8 mouse cellular contexts compared by ENCODE assay signal in the genomic region with DNA sequence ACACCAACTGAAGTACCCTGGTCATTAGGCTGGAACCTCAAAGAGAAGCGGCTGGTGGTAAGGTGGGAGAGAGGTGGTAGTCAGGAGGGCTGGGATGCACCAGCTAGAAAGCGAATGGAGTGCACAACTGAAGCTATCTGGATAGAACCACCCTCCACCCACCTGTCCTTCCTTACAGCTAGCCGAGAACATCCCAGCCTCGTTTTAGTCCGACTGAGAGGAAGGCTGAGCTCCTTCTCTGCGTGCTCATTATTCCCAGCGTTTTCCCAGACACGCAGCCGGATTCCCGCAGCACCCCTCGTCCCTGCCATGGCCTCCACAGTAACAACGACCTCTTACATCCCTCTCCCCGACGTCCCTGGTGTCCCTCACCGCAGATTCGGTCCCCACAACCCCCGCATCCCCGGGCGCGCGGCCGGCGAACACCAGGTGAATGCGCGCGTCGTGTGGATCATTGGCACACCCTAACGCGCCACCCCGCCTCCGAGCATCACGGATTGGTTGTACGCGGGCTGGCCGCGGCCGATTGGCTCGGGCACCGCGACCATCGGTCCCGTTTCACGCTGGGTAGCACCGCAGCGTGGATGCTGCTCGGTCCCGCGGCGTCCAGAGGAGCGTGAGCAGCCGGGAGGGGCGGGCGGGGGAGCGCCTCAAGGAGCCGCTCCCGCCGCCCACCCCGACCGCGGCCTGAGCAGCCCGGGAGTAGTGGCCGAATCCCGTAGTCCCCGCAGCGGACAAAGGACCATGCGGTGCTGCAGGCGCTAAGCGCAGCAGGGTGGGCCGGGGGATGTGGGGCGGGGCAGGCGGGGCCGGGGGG. TPM values are rescaled to one million over a fixed set of nuclear protein-coding genes. Genes with fewer than 3 reads are reported as not detected.
A peak's percentile ranks its signal among the peaks of the same experiment; 100 is the strongest.
DNase-seq lines count a peak whose midpoint lies in the region; ATAC-seq and TF ChIP-seq lines count a peak whose summit lies in the region.

Gene B4galnt4 (plus strand): TSS at position 679 of the 817 bp plus-strand sequence.

- DNase-seq in CH12.LX (ENCODE audit: extremely low read depth) = no peak
- peak; percentile 78 for DNase-seq in kidney, postnatal 10 days
- no peak for DNase-seq in liver, adult 2 months (ENCODE audit: extremely low read depth, low read depth, low spot score)
- DNase-seq in midbrain, postnatal 0 days (ENCODE audit: low spot score) = peak; percentile 96
- peak; percentile 88 for DNase-seq in telencephalon, adult 2 months (ENCODE audit: low read depth, low spot score)

- TF ChIP-seq RAD21 in CH12.LX (IDR thresholded peaks at IDR 0.05; ENCODE audit: low read depth, low read length) = no peak

- no peaks in the 10 kb centered on the region for H3K36me3 ChIP-seq in CH12.LX (replicated peaks in 1 of 2; ENCODE audit: control insufficient read depth in 1 of 2, insufficient read depth in 1 of 2, low read length in 1 of 2)
- H3K36me3 ChIP-seq in heart, embryonic 14.5 days (ENCODE audit: control insufficient read depth, insufficient read depth, low read length) = no peaks in the 10 kb centered on the region
- no peaks in the 10 kb centered on the region for H3K36me3 ChIP-seq in liver, adult 2 months (ENCODE audit: control insufficient read depth, insufficient read depth, low read length)
- H3K36me3 ChIP-seq in midbrain, postnatal 0 days (ENCODE audit: insufficient read depth, low read length) = peaks cover 22% of the 10 kb centered on the region

- peak within 1 kb of the TSS; percentile 92 for H3K4me2 ChIP-seq in CH12.LX (ENCODE audit: insufficient read depth, low read depth, poor library complexity, severe bottlenecking)
- peak within 1 kb of the TSS; percentile 96 for H3K4me2 ChIP-seq in heart, embryonic 14.5 days (ENCODE audit: low read length)
- H3K4me2 ChIP-seq in midbrain, postnatal 0 days (ENCODE audit: low read depth, low read length, poor library complexity, severe bottlenecking) = peak within 1 kb of the TSS; percentile 82

- WGBS in heart, embryonic 14.5 days = under 1% methylated on average over 66 of the region's 72 CpGs
- WGBS in liver, adult 2 months = 4% methylated on average over 72 of the region's 72 CpGs
- WGBS in midbrain, postnatal 0 days = under 1% methylated on average over 60 of the region's 72 CpGs

- H3K4me1 ChIP-seq in CH12.LX (ENCODE audit: control insufficient read depth in 1 of 2, insufficient read depth in 2 of 2) = peaks cover 21 to 38% of the 10 kb centered on the region in 2 experiments
- H3K4me1 ChIP-seq in bone marrow macrophage, adult 2 months (ENCODE audit: control insufficient read depth, insufficient read depth, low read length) = peaks cover 7% of the 10 kb centered on the region
- no peaks in the 10 kb centered on the region for H3K4me1 ChIP-seq in embryonic fibroblast, embryonic 13.5 days (ENCODE audit: control insufficient read depth, insufficient read depth, low read length)
- peaks cover 2 to 8% of the 10 kb centered on the region in 2 experiments; a peak in 1 of 4 replicates for H3K4me1 ChIP-seq in heart, embryonic 14.5 days (ENCODE audit: control insufficient read depth in 2 of 2, insufficient read depth in 2 of 2, low read length in 2 of 2)
- peaks cover 8% of the 10 kb centered on the region for H3K4me1 ChIP-seq in liver, adult 2 months (ENCODE audit: control insufficient read depth, insufficient read depth, low read length)
- H3K4me1 ChIP-seq in midbrain, postnatal 0 days (ENCODE audit: insufficient read depth, low read length) = peaks cover 14% of the 10 kb centered on the region

- peak within 1 kb of the TSS; percentile 38 for H3K9ac ChIP-seq in CH12.LX (ENCODE audit: insufficient read depth, low read depth)
- H3K9ac ChIP-seq in heart, embryonic 14.5 days (ENCODE audit: low read length) = peak within 1 kb of the TSS; percentile 63
- no peak within 1 kb of the TSS for H3K9ac ChIP-seq in liver, adult 2 months (ENCODE audit: low read depth, low read length)
- H3K9ac ChIP-seq in midbrain, postnatal 0 days (replicated peaks; ENCODE audit: low read length, poor library complexity, severe bottlenecking) = peak within 1 kb of the TSS; percentile 95

- peak; percentile 61 for TF ChIP-seq POLR2A in CH12.LX (IDR thresholded peaks at IDR 0.05; ENCODE audit: low read depth, low read length)
- no peak for TF ChIP-seq POLR2A in bone marrow macrophage, adult 2 months (IDR thresholded peaks at IDR 0.05; ENCODE audit: borderline replicate concordance, low read depth, low read length)
- no peak for TF ChIP-seq POLR2A in embryonic fibroblast, embryonic 13.5 days (IDR thresholded peaks at IDR 0.05; ENCODE audit: low read depth, low read length)
- TF ChIP-seq POLR2A in liver, adult 2 months (IDR thresholded peaks at IDR 0.05; ENCODE audit: extremely low read depth, insufficient read depth, low read length) = no peak

- H3K4me3 ChIP-seq in CH12.LX (replicated peaks in 1 of 3; ENCODE audit: low read depth in 2 of 3, low read length in 2 of 3, poor library complexity in 1 of 3) = peak within 1 kb of the TSS; percentile 12 to 65 (median 46)
- peak within 1 kb of the TSS; percentile 39 for H3K4me3 ChIP-seq in bone marrow macrophage, adult 2 months (ENCODE audit: insufficient read depth, low read length)
- H3K4me3 ChIP-seq in embryonic fibroblast, embryonic 13.5 days (ENCODE audit: insufficient read depth, low read length) = peak within 1 kb of the TSS; percentile 53
- H3K4me3 ChIP-seq in heart, embryonic 14.5 days (ENCODE audit: control insufficient read depth in 1 of 2, insufficient read depth in 1 of 2, low read depth in 1 of 2, low read length in 2 of 2) = peak within 1 kb of the TSS; percentile 44 to 57
- peak within 1 kb of the TSS; percentile 33; the same call in 1 of the 2 replicates for H3K4me3 ChIP-seq in liver, adult 2 months (ENCODE audit: insufficient read depth, low read depth, low read length)
- peak within 1 kb of the TSS; percentile 86 for H3K4me3 ChIP-seq in midbrain, postnatal 0 days (ENCODE audit: low read depth, low read length)

- H3K27ac ChIP-seq in CH12.LX (ENCODE audit: insufficient read depth, low read depth) = no peak within 1 kb of the TSS
- no peak within 1 kb of the TSS for H3K27ac ChIP-seq in bone marrow macrophage, adult 2 months (ENCODE audit: insufficient read depth, low read depth, low read length)
- H3K27ac ChIP-seq in embryonic fibroblast, embryonic 13.5 days (ENCODE audit: insufficient read depth, low read length) = no peak within 1 kb of the TSS
- H3K27ac ChIP-seq in heart, embryonic 14.5 days (replicated peaks in 1 of 2; ENCODE audit: control insufficient read depth in 1 of 2, insufficient read depth in 1 of 2, low read depth in 2 of 2, low read length in 2 of 2) = no peak within 1 kb of the TSS
- H3K27ac ChIP-seq in liver, adult 2 months (replicated peaks; ENCODE audit: insufficient read depth, low read depth, low read length) = no peak within 1 kb of the TSS
- H3K27ac ChIP-seq in midbrain, postnatal 0 days (ENCODE audit: low read depth, low read length) = peak within 1 kb of the TSS; percentile 94

- H3K79me2 ChIP-seq in CH12.LX (replicated peaks; ENCODE audit: control insufficient read depth, extremely low read depth, insufficient read depth, poor library complexity, severe bottlenecking) = no peaks in the 10 kb centered on the region
- H3K79me2 ChIP-seq in liver, adult 2 months (ENCODE audit: control insufficient read depth, insufficient read depth, low read length) = no peaks in the 10 kb centered on the region

- dilution Hi-C loops in CH12.LX (cut with MboI; ENCODE audit: extremely low pct_ligation_motif_present, extremely low pct_unique_long_range_greater_than_20kb, low sequenced_read_pairs) = no loop called here

- peaks cover 12% of the 10 kb centered on the region for H3K9me3 ChIP-seq in CH12.LX (replicated peaks; ENCODE audit: low read length)
- 0 out of 2 replicates have a peak, but pooled peaks cover 2% of the 10 kb centered on the region for H3K9me3 ChIP-seq in heart, embryonic 14.5 days (ENCODE audit: control insufficient read depth, low read length)
- no peaks in the 10 kb centered on the region for H3K9me3 ChIP-seq in midbrain, postnatal 0 days (ENCODE audit: low read length)

- no peak for TF ChIP-seq EP300 in CH12.LX (IDR thresholded peaks at IDR 0.05; ENCODE audit: low read length)

- no peak for TF ChIP-seq CTCF in CH12.LX (conservative IDR thresholded peaks at IDR 0.05 in 1 of 2, IDR thresholded peaks at IDR 0.05 in 1 of 2; ENCODE audit: low read depth in 2 of 2, low read length in 2 of 2)
- TF ChIP-seq CTCF in bone marrow macrophage, adult 2 months (IDR thresholded peaks at IDR 0.05; ENCODE audit: low read depth, low read length) = no peak
- no peak for TF ChIP-seq CTCF in embryonic fibroblast, embryonic 13.5 days (IDR thresholded peaks at IDR 0.05; ENCODE audit: borderline replicate concordance, insufficient read depth, low read length)
- TF ChIP-seq CTCF in liver, adult 2 months (IDR thresholded peaks at IDR 0.05; ENCODE audit: low read depth, low read length) = no peak
- TF ChIP-seq CTCF in midbrain, postnatal 0 days (IDR thresholded peaks at IDR 0.05) = no peak

- H3K27me3 ChIP-seq in CH12.LX (replicated peaks) = peaks cover 75% of the 10 kb centered on the region
- peaks cover 62% of the 10 kb centered on the region for H3K27me3 ChIP-seq in heart, embryonic 14.5 days (ENCODE audit: control insufficient read depth, insufficient read depth, low read length)
- peaks cover 10% of the 10 kb centered on the region for H3K27me3 ChIP-seq in liver, adult 2 months (ENCODE audit: control insufficient read depth, insufficient read depth, low read length)
- H3K27me3 ChIP-seq in midbrain, postnatal 0 days (ENCODE audit: insufficient read depth, low read length) = no peaks in the 10 kb centered on the region

- peak; percentile 77 for ATAC-seq in heart, embryonic 14.5 days (ENCODE audit: insufficient number of reproducible peaks, insufficient read depth, low FRiP score, low read depth)
- ATAC-seq in midbrain, postnatal 0 days (ENCODE audit: low FRiP score) = peak; percentile 96

- in situ Hi-C loops in CH12.LX (cut with MboI; ENCODE audit: low pct_ligation_motif_present, low pct_unique_long_range_greater_than_20kb, low sequenced_read_pairs) = no loop called here

TF ChIP-seq in CH12.LX, 34 proteins besides CTCF, POLR2A, EP300 and RAD21 (continues in another document):
- TF ChIP-seq IRF4 (IDR thresholded peaks at IDR 0.05; ENCODE audit: low read depth, low read length) (no peak), JUN (IDR thresholded peaks at IDR 0.05; ENCODE audit: insufficient read depth, low read depth, low read length) (no peak)

RNA-seq across cellular contexts. Expression of gene B4galnt4, which starts in this region (rescaled TPM):
- total RNA-seq in CH12.LX (2012; rRNA removed) = 11.2 and 13.1 TPM in 2 replicates
- total RNA-seq in CH12.LX (2014; rRNA removed) = 0.70 and 0.91 TPM in 2 replicates
- polyA plus RNA-seq in CH12.LX (2012; ENCODE audit: insufficient read length, low read depth) = 2.9 TPM in 2 replicates
- polyA plus RNA-seq in bone marrow macrophage, adult 2 months (2012; ENCODE audit: insufficient read depth, insufficient read length, missing spikeins) = not detected in 2 replicates
- polyA plus RNA-seq in embryonic fibroblast, embryonic 13.5 days (2011; ENCODE audit: insufficient read length, low read depth, missing spikeins) = 0.53 and 1.6 TPM in 2 replicates
- 0.27 and 0.66 TPM in 2 replicates for polyA plus RNA-seq in heart, embryonic 14.5 days (2014; fragmentation: Nextera tagmentation; extraction: Ambion mirVana)
- total RNA-seq in liver, adult 2 months (2014; rRNA removed) = 0.09 TPM in 1 of 2 replicates, not detected in the other
- polyA plus RNA-seq in liver, adult 2 months (2012; rRNA removed) = 0.04 and 0.10 TPM in 2 replicates
- total RNA-seq in midbrain, postnatal 0 days (2014; rRNA removed) = 133 and 146 TPM in 2 replicates
- 52.1 and 53.9 TPM in 2 replicates for polyA plus RNA-seq in midbrain, postnatal 0 days (2015; fragmentation: Nextera tagmentation; extraction: Ambion mirVana)

Comparison
In these comparisons a context has a peak if more than half of its experiments do, and no peak if none do; other contexts are left out.
1. RNA of gene B4galnt4 (polyA plus RNA-seq): 52.1 to 53.9 TPM in midbrain, postnatal 0 days; 2.9 TPM in CH12.LX, 0.53 to 1.6 TPM in embryonic fibroblast, embryonic 13.5 days, 0.27 to 0.66 TPM in heart, embryonic 14.5 days, 0.04 to 0.10 TPM in liver, adult 2 months and not detected in bone marrow macrophage, adult 2 months; every median in the first group is over 10 times any median in the second.
2. Peak in ATAC-seq, H3K4me3 ChIP-seq, H3K9ac ChIP-seq and H3K4me2 ChIP-seq in heart, embryonic 14.5 days; RNA of the gene not detected or under 1 TPM.
3. DNase-seq: peak in kidney, postnatal 10 days (single experiment), midbrain, postnatal 0 days (single experiment) and telencephalon, adult 2 months (single experiment); none in CH12.LX (single experiment) and liver, adult 2 months (single experiment).
4. H3K4me3 ChIP-seq: peak in every context shown above with its lines; median percentile 86 in midbrain, postnatal 0 days; 53 in embryonic fibroblast, embryonic 13.5 days; 50 in heart, embryonic 14.5 days; 46 in CH12.LX; 39 in bone marrow macrophage, adult 2 months; 33 in liver, adult 2 months.
5. Peak in every context shown above with its lines, with median percentiles within 50 percentile points of each other: H3K4me2 ChIP-seq.